ENCODE assay signal across 13 mouse cellular contexts in genomic region chr10:41198719-41199118, GRCm38 (mm10).
"Had no signal": no experiment of that assay in that cellular context is flagged by ENCODE, and none has a peak within 500 bp of the region (broad histone marks: within the 10 kb centered on the region; RNA-seq: fewer than 3 reads in every experiment).

No protein-coding gene starts in this region.

- H3K27me3 ChIP-seq: limb, embryonic 13.5 days had no signal

- H3K9ac ChIP-seq: limb, embryonic 13.5 days had no signal

- H3K27ac ChIP-seq: hindbrain, postnatal 0 days; kidney, postnatal 0 days; limb, embryonic 13.5 days had no signal

- ATAC-seq: hindbrain, postnatal 0 days had no signal

- H3K4me1 ChIP-seq: limb, embryonic 13.5 days had no signal

- H3K4me2 ChIP-seq: limb, embryonic 13.5 days had no signal

- H3K4me3 ChIP-seq: limb, embryonic 13.5 days had no signal

- H3K36me3 ChIP-seq: limb, embryonic 13.5 days had no signal

- DNase-seq: kidney, adult 11 months; kidney, adult 9 months; kidney, postnatal 36 days; layer of hippocampus, adult 9-11 months; left cerebral cortex, postnatal 4 days; lung, adult 18-20 months; right cerebral cortex, postnatal 4 days; spleen, adult 18-20 months; thymus, adult 18-20 months; thymus, postnatal 14 days had no signal

- H3K9me3 ChIP-seq: limb, embryonic 13.5 days had no signal
